Mouse (Mus musculus): ENCODE data around the gene Pdx1.

The Pdx1 gene

DNA sequence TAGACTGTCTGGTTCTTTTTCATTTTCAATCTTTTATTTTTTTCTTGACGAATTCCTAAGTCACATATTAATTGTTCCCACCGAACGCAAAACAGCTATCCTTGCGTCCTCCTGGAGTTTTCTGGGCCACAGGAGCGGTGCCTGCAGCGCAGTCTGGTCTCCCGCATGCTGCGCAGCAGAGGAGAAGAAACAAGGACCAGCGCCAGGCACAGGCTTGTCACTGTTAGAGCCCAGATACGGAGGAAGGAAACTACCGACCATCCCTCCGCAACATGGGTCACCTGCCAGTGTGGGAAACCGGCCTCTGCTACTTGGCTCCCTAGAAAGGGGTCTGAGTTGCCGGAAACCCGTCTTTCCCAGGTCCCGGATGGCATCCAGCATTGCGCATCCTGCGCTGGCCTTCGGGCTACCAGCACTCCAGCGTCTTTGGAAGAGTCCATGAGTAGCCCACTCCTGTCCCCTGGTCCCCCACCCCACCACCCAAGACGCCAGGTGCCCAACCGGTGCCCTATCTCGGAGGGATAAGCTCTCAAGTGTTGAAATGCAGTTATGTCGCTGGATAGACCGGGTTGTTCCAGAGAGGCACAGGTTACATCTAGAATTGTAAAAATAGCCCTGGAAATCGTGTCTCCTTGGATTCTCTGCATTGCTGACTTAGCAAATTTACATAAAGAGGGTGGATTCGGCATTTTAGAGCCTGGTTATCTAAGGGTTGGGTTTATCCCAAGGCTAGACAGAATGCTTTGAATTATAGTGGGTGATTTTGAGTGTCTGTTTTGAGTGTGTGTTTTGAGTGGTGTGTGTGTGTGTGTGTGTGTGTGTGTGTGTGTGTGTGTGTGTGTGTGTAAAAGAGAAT is 43.3 kb downstream of the Pdx1 start:
- DNase-seq, result no peak

- DNase-seq, result no peak
Measured at GRCm38 (mm10) chr5:147314646-147315431, 45.1 kb downstream of the Pdx1 start.

- no peak for DNase-seq
Measured at GRCm38 (mm10) chr5:147315432-147316075, 45.8 kb downstream of the Pdx1 start.

- DNase-seq, result no peak
Measured at GRCm38 (mm10) chr5:147317321-147317720, 47.6 kb downstream of the Pdx1 start.

DNA sequence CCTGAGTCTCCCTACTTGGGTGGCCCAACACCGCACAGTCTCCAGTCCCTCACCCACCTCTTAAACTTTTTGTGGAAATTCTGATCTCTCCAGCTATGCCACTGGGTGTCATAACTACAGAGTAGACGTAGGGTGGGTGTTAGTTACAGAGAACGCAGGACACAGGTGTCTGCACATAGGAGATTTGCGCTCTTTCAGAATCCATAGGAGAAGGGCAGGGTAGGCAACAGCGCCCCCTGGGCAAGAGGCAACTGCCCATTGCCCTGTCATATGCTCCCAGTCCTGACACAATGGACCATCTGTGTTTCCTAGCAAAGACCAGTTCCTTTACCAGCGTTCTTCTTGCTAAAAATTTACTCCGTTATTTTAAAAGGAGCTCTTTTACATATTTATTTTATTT is 48.2 kb downstream of the Pdx1 start:
- DNase-seq, result no peak

DNA sequence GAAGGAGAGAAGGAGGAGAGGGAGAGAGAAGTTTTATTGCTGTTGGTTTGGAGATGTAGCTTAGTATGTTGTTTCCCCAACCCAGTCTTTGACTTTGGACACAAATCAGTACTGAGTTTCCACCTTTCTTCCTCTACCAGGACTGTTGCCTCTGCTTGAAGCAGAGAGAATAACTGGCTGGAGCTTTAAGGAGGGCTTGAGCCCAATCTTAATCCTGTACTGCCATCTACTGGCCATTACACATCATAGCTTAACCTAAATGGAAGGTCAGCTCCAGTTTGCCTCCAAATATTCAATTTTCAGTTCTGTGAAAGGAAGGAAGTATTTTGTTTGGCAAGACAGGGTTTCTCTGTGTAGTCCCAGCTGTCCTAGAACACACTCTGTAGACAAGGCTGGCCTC is 49.9 kb downstream of the Pdx1 start:
- peak; percentile 49 for DNase-seq

GRCm38 (mm10) chr5:147322183-147322582 is 52.4 kb downstream of the Pdx1 start, which contains the start of gene Urad:
Gene Urad (minus strand): TSS chr5:147322440.
- DNase-seq, result no peak

DNA sequence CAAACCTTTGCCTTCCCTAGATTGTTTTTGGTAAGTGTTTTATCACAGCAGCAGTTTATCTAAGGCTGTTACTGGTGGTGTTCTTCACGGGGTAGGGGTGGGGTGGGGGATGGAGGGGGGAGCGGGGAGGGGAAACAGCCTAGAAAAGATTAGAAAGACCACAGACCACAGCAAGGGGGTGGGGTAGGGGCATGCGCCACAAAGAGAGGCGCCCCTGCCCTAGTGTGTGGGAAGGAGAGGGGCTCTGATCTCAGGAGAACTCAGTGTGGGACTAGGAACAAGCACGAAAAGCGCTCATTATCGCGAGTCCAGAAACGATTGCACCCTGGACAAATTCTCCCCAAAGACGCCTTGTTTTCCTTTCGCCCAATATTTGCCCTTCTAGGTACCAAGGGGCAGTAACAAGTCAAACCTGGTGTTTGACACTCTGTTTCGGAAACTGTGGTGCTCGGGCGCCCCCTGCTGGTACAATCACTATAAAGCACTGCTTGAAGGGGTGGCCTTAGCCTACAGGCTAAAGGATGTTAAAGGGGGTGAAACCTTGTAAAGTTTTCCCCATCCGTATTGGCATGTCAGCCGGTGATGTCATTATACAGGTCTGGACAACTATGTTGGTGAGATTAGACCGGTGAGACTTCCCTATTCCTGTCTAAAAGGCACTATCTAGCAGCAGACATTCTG is 53.6 kb downstream of the Pdx1 start:
- peak; percentile 56 for DNase-seq

Data from kidney, postnatal 14 days (tissue).